Mouse (Mus musculus): ENCODE measurements around the gene Pdap1.

DNA sequence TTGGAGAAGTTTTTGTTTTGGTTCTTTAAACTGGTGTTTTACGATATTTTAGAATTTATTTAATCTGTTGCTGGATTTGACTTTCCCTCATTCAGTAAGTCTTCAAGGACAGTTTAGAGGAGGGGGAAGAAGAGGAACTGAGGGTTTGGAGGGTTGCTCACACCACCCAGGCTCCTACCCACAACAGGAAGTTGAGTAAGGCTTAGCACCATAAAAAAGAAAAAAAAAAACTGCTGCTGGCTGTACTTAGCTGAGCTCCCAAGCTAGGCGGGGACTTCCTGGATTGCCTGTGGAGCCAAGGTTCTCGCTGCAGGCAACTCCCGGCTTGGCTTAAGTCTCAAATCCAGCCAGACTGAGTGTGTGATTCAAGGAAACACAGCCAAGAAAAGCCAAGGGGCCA is 23.7 kb downstream of the Pdap1 start:
- no peak for TF ChIP-seq CTCF (IDR thresholded peaks at IDR 0.05; ENCODE audit: extremely low read depth, insufficient read depth, low read length)
- no peak for TF ChIP-seq POLR2A (IDR thresholded peaks at IDR 0.05; ENCODE audit: extremely low read depth, insufficient read depth, low read length)
